ENCODE assay signal across 23 mouse cellular contexts in the genomic region with DNA sequence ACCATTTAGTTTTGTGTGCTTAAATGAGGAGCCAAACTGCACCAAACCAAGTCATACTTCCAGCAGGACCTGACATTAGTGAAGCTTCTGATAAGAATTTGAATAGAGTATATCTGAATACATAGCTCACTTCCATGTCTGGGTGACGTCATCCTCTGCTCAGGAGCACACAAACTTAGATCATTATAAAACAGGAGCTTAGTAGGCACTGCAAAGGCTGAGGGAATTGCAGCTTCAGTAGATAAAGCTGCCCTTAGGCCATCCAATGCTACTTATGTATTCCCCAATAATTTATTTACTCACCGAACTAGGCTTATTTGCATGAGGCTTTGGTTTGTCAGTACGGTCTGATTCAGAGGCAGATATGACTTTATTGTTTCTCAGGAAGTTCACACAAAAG.
"Had no signal": no experiment of that assay in that cellular context is flagged by ENCODE, and none has a peak within 500 bp of the region (broad histone marks: within the 10 kb centered on the region; RNA-seq: fewer than 3 reads in every experiment).

No protein-coding gene starts in this region.

- H3K4me1 ChIP-seq: intestine, embryonic 15.5 days; limb, embryonic 10.5 days; liver, embryonic 12.5 days; liver, embryonic 15.5 days had no signal

- H3K9me3 ChIP-seq: intestine, embryonic 15.5 days; limb, embryonic 10.5 days; limb, embryonic 13.5 days; liver, embryonic 12.5 days; liver, embryonic 15.5 days; lung, embryonic 15.5 days; neural tube, embryonic 12.5 days; neural tube, embryonic 15.5 days had no signal

- H3K27me3 ChIP-seq: intestine, embryonic 15.5 days; limb, embryonic 13.5 days; liver, embryonic 12.5 days; liver, embryonic 15.5 days; lung, embryonic 15.5 days; neural tube, embryonic 12.5 days; neural tube, embryonic 15.5 days had no signal

- H3K36me3 ChIP-seq: intestine, embryonic 15.5 days; limb, embryonic 10.5 days; limb, embryonic 13.5 days; liver, embryonic 12.5 days; liver, embryonic 15.5 days; lung, embryonic 15.5 days; neural tube, embryonic 12.5 days; neural tube, embryonic 15.5 days had no signal

- H3K9ac ChIP-seq: intestine, embryonic 15.5 days; limb, embryonic 13.5 days; liver, embryonic 12.5 days; liver, embryonic 15.5 days; lung, embryonic 15.5 days; neural tube, embryonic 12.5 days; neural tube, embryonic 15.5 days had no signal

- ATAC-seq: intestine, embryonic 15.5 days; liver, embryonic 12.5 days had no signal

- H3K4me3 ChIP-seq: intestine, embryonic 15.5 days; layer of hippocampus, adult 2 months; limb, embryonic 10.5 days; limb, embryonic 13.5 days; liver, embryonic 12.5 days; liver, embryonic 15.5 days; lung, embryonic 15.5 days; neural tube, embryonic 12.5 days; neural tube, embryonic 15.5 days had no signal

- H3K27ac ChIP-seq: intestine, embryonic 15.5 days; layer of hippocampus, adult 2 months; limb, embryonic 10.5 days; limb, embryonic 13.5 days; liver, embryonic 12.5 days; liver, embryonic 15.5 days; lung, embryonic 15.5 days; neural tube, embryonic 12.5 days; neural tube, embryonic 15.5 days; stomach, postnatal 0 days had no signal

- DNase-seq: kidney, adult 18-20 months; kidney, adult 9 months; kidney, postnatal 25 days; layer of hippocampus, adult 9-11 months; liver; lung, adult 18-20 months; lung, postnatal 14 days; lung, postnatal 4 days; right cerebral cortex, adult 18-20 months; right cerebral cortex, postnatal 14 days; right cerebral cortex, postnatal 4 days; thymus, adult 2 months; thymus, postnatal 14 days had no signal

- H3K4me2 ChIP-seq: intestine, embryonic 15.5 days; limb, embryonic 13.5 days; liver, embryonic 12.5 days; liver, embryonic 15.5 days; lung, embryonic 15.5 days; neural tube, embryonic 12.5 days; neural tube, embryonic 15.5 days had no signal
